Mouse (Mus musculus): ENCODE results near the gene Cog2. TPM values are rescaled to one million over a fixed set of nuclear protein-coding genes. Genes with fewer than 3 reads are reported as not detected.

Gene Cog2
- polyA plus RNA-seq (2017; shearing (Covaris generic)) = 75.2 TPM

GRCm38 (mm10) chr8:124520249-124521080, at the start of gene Cog2:
Gene Cog2, plus strand, starts transcription at chr8:124520767.

GRCm38 (mm10) chr8:124569593-124569992, 49.0 kb downstream of the Cog2 start, which contains the start of gene Agt:
Gene Agt, minus strand, starts transcription at chr8:124569706.

GRCm38 (mm10) chr8:124575811-124576210, 55.2 kb downstream of the Cog2 start, which contains the start of gene Capn9:
Gene Capn9, plus strand, starts transcription at chr8:124576111.

Other genes with a start within 250 kb of the Cog2 start
- not detected for gene Pgbd5, start 81.1 kb upstream of the Cog2 start, polyA plus RNA-seq (2017; shearing (Covaris generic))
- gene Agt, start 48.9 kb downstream of the Cog2 start, polyA plus RNA-seq (2017; shearing (Covaris generic)) = not detected
- not detected for gene Capn9, start 55.3 kb downstream of the Cog2 start, polyA plus RNA-seq (2017; shearing (Covaris generic))
- gene 2310022B05Rik, start 142.6 kb downstream of the Cog2 start, polyA plus RNA-seq (2017; shearing (Covaris generic)) = 0.73 TPM
- 27.0 TPM for gene Ttc13, start 201.2 kb downstream of the Cog2 start, polyA plus RNA-seq (2017; shearing (Covaris generic))
- 29.9 TPM for gene Arv1, start 201.4 kb downstream of the Cog2 start, polyA plus RNA-seq (2017; shearing (Covaris generic))
- 0.88 TPM for gene Fam89a, start 231.1 kb downstream of the Cog2 start, polyA plus RNA-seq (2017; shearing (Covaris generic))

Measured in CD4-positive, CD25-positive, alpha-beta regulatory T cell, adult 9 weeks (primary cell).